Mouse (Mus musculus): ENCODE measurements around the gene Cisd1.

DNA sequence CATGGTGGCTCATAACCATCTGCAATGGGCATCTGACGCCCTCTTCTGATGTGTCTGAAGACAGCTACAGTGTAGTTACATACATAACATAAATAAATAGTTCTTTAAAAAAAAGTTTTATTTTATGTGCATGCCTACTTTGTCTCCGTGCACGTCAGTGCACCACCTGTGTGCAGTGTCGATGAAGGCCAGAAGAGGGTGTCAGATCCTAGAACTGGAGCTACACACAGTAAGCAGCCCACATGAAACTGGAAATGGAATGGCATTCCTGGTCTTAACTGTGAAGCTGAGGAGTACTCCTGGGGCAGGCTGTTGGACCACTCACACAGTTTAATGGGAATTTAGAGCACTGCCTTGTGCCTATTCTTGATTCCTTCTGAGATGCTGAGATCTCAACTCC, 12.4 kb downstream of the Cisd1 start:
- TF ChIP-seq CTCF (conservative IDR thresholded peaks at IDR 0.05; ENCODE audit: low read length) (peak; percentile 26; the same call in 1 of the 2 replicates), POU5F1 (IDR thresholded peaks at IDR 0.05; ENCODE audit: borderline replicate concordance, low read length) (no peak)

Data from E14TG2a.4 (cell line).